Mouse (Mus musculus) neural tube, embryonic 12.5 days (tissue): ENCODE measurements at regions not wholly inside any gene's neighbourhood (a gene's known extent, or its start where the extent isn't known, plus 50 kb on each side); places are given as distances from the start of the nearest gene placed in this dataset.
A peak's percentile ranks its signal among the peaks of the same experiment; 100 is the strongest.
"Not testable (repeated sequence)": the region's sequence is repeated elsewhere in the genome, so short reads cannot be mapped to it uniquely, and the experiment has no call there.

ENCODE experiments used
- ATAC-seq: fragments of 200-750 bp; cut with Nextera tagmentation; 2 replicates; pipeline ENCODE4 v1.8.0; 2017; ENCODE audit warnings: low read depth, mild to moderate bottlenecking, moderate TSS enrichment, moderate library complexity; ENCODE audit not compliant: low FRiP score
- H3K27ac ChIP-seq: fragments of 300-500 bp; sonication (generic); 2 replicates; pipeline ENCODE4 v1.5.1; 2016
- H3K27me3 ChIP-seq: fragments of 300-500 bp; sonication (generic); replicated peaks from 2 replicates; pipeline ENCODE4 v1.6.1; 2016; ENCODE audit warnings: mild to moderate bottlenecking
- H3K36me3 ChIP-seq: fragments of 300-500 bp; sonication (generic); 2 replicates; pipeline ENCODE4 v1.6.1; 2016; ENCODE audit warnings: mild to moderate bottlenecking
- H3K4me1 ChIP-seq: fragments of 300-500 bp; sonication (generic); 2 replicates; pipeline ENCODE4 v1.6.1; 2016
- H3K4me2 ChIP-seq: fragments of 300-500 bp; sonication (generic); replicated peaks from 2 replicates; pipeline ENCODE4 v1.6.1; 2016; ENCODE audit warnings: mild to moderate bottlenecking
- H3K4me3 ChIP-seq: fragments of 300-500 bp; sonication (generic); 2 replicates; pipeline ENCODE4 v1.5.1; 2016
- H3K9ac ChIP-seq: fragments of 300-500 bp; sonication (generic); 2 replicates; pipeline ENCODE4 v1.6.1; 2016; ENCODE audit warnings: mild to moderate bottlenecking
- H3K9me3 ChIP-seq: fragments of 300-500 bp; sonication (generic); 2 replicates; pipeline ENCODE4 v1.6.1; 2016; ENCODE audit warnings: mild to moderate bottlenecking
- WGBS: fragments of 180-500 bp; shearing (Covaris S2); methylation state at CpG from one replicate; pipeline ENCODE4 v1.1.7; 2016; 5-methylcytosine and 5-hydroxymethylcytosine counted together

- not testable (repeated sequence) for H3K4me2 ChIP-seq, H3K27me3 ChIP-seq, H3K4me3 ChIP-seq, H3K27ac ChIP-seq, ATAC-seq, H3K9ac ChIP-seq, H3K36me3 ChIP-seq, H3K4me1 ChIP-seq, H3K9me3 ChIP-seq
Observed at GRCm38 (mm10) chr6:67954570-67954969, 419.0 kb upstream of the Tacstd2 start.

GRCm38 (mm10) chr6:67931499-67931898 is 395.9 kb upstream of the Tacstd2 start:
- 45% methylated on average over 8 of the region's 8 CpGs for WGBS
- not testable (repeated sequence) for H3K4me2 ChIP-seq, H3K4me1 ChIP-seq, H3K9me3 ChIP-seq, H3K27ac ChIP-seq, H3K27me3 ChIP-seq, H3K9ac ChIP-seq, ATAC-seq, H3K4me3 ChIP-seq, H3K36me3 ChIP-seq

- Histone ChIP-seq H3K4me2 (no peak overlapping the region), H3K9me3 (no peaks in the 10 kb centered on the region), H3K27me3 (no peaks in the 10 kb centered on the region), H3K4me1 (no peaks in the 10 kb centered on the region), H3K4me3 (no peak overlapping the region), H3K36me3 (no peaks in the 10 kb centered on the region), H3K9ac (no peak overlapping the region), H3K27ac (no peak overlapping the region)
- no peak for ATAC-seq
Observed at GRCm38 (mm10) chr6:67922537-67922936, 386.9 kb upstream of the Tacstd2 start.

GRCm38 (mm10) chr6:67913903-67914302 is 378.3 kb upstream of the Tacstd2 start:
- no peak for ATAC-seq
- WGBS: 80% methylated on average over 2 of the region's 2 CpGs
- no peaks in the 10 kb centered on the region for H3K9me3 ChIP-seq
- H3K4me2 ChIP-seq: no peak overlapping the region
- no peak overlapping the region for H3K9ac ChIP-seq
- no peak overlapping the region for H3K4me3 ChIP-seq
- no peak overlapping the region for H3K27ac ChIP-seq
- no peaks in the 10 kb centered on the region for H3K4me1 ChIP-seq
- H3K27me3 ChIP-seq: no peaks in the 10 kb centered on the region
- H3K36me3 ChIP-seq: no peaks in the 10 kb centered on the region

- no peak for ATAC-seq
- Histone ChIP-seq H3K36me3 (no peaks in the 10 kb centered on the region), H3K4me3 (no peak overlapping the region), H3K4me1 (no peaks in the 10 kb centered on the region), H3K9ac (no peak overlapping the region), H3K4me2 (no peak overlapping the region), H3K27ac (no peak overlapping the region), H3K27me3 (no peaks in the 10 kb centered on the region), H3K9me3 (no peaks in the 10 kb centered on the region)
- WGBS: 72% methylated on average over 3 of the region's 3 CpGs
Observed at GRCm38 (mm10) chr6:67913309-67913708, 377.7 kb upstream of the Tacstd2 start.

GRCm38 (mm10) chr6:67896495-67896894 is 360.9 kb upstream of the Tacstd2 start:
- no peak for ATAC-seq
- Histone ChIP-seq H3K4me1 (no peaks in the 10 kb centered on the region), H3K27ac (no peak overlapping the region), H3K9me3 (no peaks in the 10 kb centered on the region), H3K27me3 (no peaks in the 10 kb centered on the region), H3K4me3 (no peak overlapping the region), H3K4me2 (no peak overlapping the region), H3K36me3 (no peaks in the 10 kb centered on the region), H3K9ac (no peak overlapping the region)
- WGBS: 69% methylated on average over 3 of the region's 3 CpGs

GRCm38 (mm10) chr6:67895858-67896257 is 360.3 kb upstream of the Tacstd2 start:
- no peaks in the 10 kb centered on the region for H3K9me3 ChIP-seq
- no peak overlapping the region for H3K4me3 ChIP-seq
- no peak overlapping the region for H3K9ac ChIP-seq
- WGBS: 87% methylated on average over 2 of the region's 2 CpGs
- H3K27me3 ChIP-seq: no peaks in the 10 kb centered on the region
- H3K36me3 ChIP-seq: no peaks in the 10 kb centered on the region
- H3K27ac ChIP-seq: no peak overlapping the region
- H3K4me2 ChIP-seq: no peak overlapping the region
- ATAC-seq: no peak
- no peaks in the 10 kb centered on the region for H3K4me1 ChIP-seq

GRCm38 (mm10) chr6:67887586-67887985 is 352.0 kb upstream of the Tacstd2 start:
- WGBS: 52% methylated on average over 2 of the region's 2 CpGs
- no peaks in the 10 kb centered on the region for H3K36me3 ChIP-seq
- no peak overlapping the region for H3K4me2 ChIP-seq
- no peak for ATAC-seq
- no peaks in the 10 kb centered on the region for H3K27me3 ChIP-seq
- no peak overlapping the region for H3K4me3 ChIP-seq
- no peak overlapping the region for H3K9ac ChIP-seq
- no peaks in the 10 kb centered on the region for H3K4me1 ChIP-seq
- no peaks in the 10 kb centered on the region for H3K9me3 ChIP-seq
- H3K27ac ChIP-seq: no peak overlapping the region

- no peaks in the 10 kb centered on the region for H3K27me3 ChIP-seq
- no peaks in the 10 kb centered on the region for H3K9me3 ChIP-seq
- H3K9ac ChIP-seq: no peak overlapping the region
- H3K36me3 ChIP-seq: no peaks in the 10 kb centered on the region
- 87% methylated on average over 5 of the region's 5 CpGs for WGBS
- no peak overlapping the region for H3K27ac ChIP-seq
- H3K4me3 ChIP-seq: no peak overlapping the region
- H3K4me2 ChIP-seq: no peak overlapping the region
- ATAC-seq: no peak
- no peaks in the 10 kb centered on the region for H3K4me1 ChIP-seq
Observed at GRCm38 (mm10) chr6:67884893-67885292, 349.3 kb upstream of the Tacstd2 start.

- not testable (repeated sequence) for H3K27ac ChIP-seq, H3K4me2 ChIP-seq, H3K27me3 ChIP-seq, H3K4me3 ChIP-seq, H3K4me1 ChIP-seq, H3K9me3 ChIP-seq, ATAC-seq, H3K36me3 ChIP-seq, H3K9ac ChIP-seq
- 90% methylated on average over 4 of the region's 5 CpGs for WGBS
Observed at GRCm38 (mm10) chr6:67881476-67881875, 345.9 kb upstream of the Tacstd2 start.

- not testable (repeated sequence) for H3K36me3 ChIP-seq, ATAC-seq, H3K27ac ChIP-seq, H3K9me3 ChIP-seq, H3K4me2 ChIP-seq, H3K9ac ChIP-seq, H3K27me3 ChIP-seq, H3K4me1 ChIP-seq, H3K4me3 ChIP-seq
- WGBS: 33% methylated on average over 1 of the region's 1 CpGs
Observed at GRCm38 (mm10) chr6:67857945-67858344, 322.3 kb upstream of the Tacstd2 start.

- not testable (repeated sequence) for H3K9me3 ChIP-seq, H3K9ac ChIP-seq, H3K27ac ChIP-seq, H3K27me3 ChIP-seq, H3K4me2 ChIP-seq, H3K36me3 ChIP-seq, ATAC-seq, H3K4me3 ChIP-seq, H3K4me1 ChIP-seq
- 87% methylated on average over 1 of the region's 1 CpGs for WGBS
Observed at GRCm38 (mm10) chr6:67839486-67839885, 303.9 kb upstream of the Tacstd2 start.

- not testable (repeated sequence) for H3K4me2 ChIP-seq, H3K4me3 ChIP-seq, H3K4me1 ChIP-seq, H3K9ac ChIP-seq, H3K27ac ChIP-seq, H3K36me3 ChIP-seq, H3K27me3 ChIP-seq, H3K9me3 ChIP-seq
- 0 out of 2 replicates have a peak, but pooled peaks have one; percentile 41 for ATAC-seq
- 14% methylated on average over 3 of the region's 3 CpGs for WGBS
Observed at GRCm38 (mm10) chr6:67812478-67812877, 276.9 kb upstream of the Tacstd2 start.

- H3K4me3 ChIP-seq: no peak overlapping the region
- H3K9me3 ChIP-seq: no peaks in the 10 kb centered on the region
- H3K27ac ChIP-seq: no peak overlapping the region
- H3K27me3 ChIP-seq: no peaks in the 10 kb centered on the region
- no peak overlapping the region for H3K4me2 ChIP-seq
- H3K9ac ChIP-seq: no peak overlapping the region
- no peak for ATAC-seq
- H3K4me1 ChIP-seq: no peaks in the 10 kb centered on the region
- H3K36me3 ChIP-seq: no peaks in the 10 kb centered on the region
Observed at GRCm38 (mm10) chr6:67791393-67791792, 255.8 kb upstream of the Tacstd2 start.
